Mouse (Mus musculus): ENCODE results near the gene Enkur.
"Not testable (repeated sequence)": the region's sequence is repeated elsewhere in the genome, so short reads cannot be mapped to it uniquely, and the experiment has no call there.

Gene Enkur

GRCm38 (mm10) chr2:21204912-21205830 is at the start of gene Enkur, which contains the start of gene Thnsl1:
TSS of gene Enkur (minus strand) at chr2:21205365.
TSS of gene Thnsl1 (plus strand) at chr2:21205724.
- peak; percentile 99 for DNase-seq (ENCODE audit: extremely low spot score)

DNA sequence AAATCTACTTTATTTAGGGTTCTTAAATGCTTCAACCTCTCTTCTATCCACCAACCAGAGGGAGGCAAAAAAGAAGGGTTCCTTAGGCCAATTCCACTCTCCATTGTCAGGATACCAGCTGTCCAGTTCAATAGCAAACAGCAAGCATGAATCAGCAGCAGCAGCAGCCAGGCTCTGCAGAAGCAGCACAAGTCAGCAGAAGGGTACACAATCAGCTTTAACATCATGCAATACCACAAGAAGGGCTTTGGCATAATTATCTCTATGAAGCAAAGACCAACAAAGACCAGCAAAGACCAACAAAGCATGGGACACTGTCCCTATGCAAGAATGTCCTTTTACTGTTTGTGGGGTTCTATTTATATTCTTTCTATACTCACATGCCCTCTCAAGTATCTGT is 49.1 kb upstream of the Enkur start:
- DNase-seq (ENCODE audit: extremely low spot score) = no peak

DNA sequence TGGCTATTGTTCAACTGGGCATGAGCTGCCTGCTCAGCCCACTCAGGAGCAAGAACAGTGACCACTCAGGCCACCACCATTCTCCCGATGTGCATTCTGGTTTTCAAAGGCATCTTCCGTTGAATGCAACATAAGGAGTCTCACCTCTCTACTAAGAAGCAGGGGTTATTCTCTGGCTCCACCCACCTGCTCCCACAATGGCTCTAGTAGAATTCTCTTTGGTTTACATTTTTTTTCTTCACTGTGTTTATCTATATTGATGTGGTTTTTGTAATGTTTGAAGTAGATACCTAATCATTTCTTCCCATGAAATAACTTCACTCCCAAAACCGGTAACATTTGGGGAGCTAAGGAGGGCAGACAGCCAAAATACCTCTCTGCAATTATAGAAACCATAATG is 48.5 kb upstream of the Enkur start:
- DNase-seq (ENCODE audit: extremely low spot score) = no peak

- no peak for DNase-seq (ENCODE audit: extremely low spot score)
Measured at GRCm38 (mm10) chr2:21245477-21246102, 40.4 kb upstream of the Enkur start.

GRCm38 (mm10) chr2:21244986-21245385 is 39.8 kb upstream of the Enkur start:
- no peak for DNase-seq (ENCODE audit: extremely low spot score)

DNA sequence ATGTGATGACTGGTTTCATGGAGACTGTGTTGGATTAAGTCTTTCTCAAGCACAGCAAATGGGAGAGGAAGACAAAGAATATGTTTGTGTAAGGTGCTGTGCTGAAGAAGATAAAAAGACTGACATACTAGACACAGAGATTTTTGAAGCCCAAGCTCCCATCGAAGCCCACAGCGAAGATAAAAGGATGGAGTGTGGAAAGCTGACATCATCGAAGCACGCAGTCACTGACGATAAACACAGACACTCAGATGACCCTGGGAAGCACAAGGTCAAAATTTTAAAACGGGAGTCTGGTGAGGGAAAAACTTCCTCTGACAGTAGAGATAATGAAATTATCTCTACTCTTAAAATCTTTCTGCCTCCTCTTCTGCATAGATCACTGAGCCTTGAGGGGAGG is 38.9 kb upstream of the Enkur start:
- DNase-seq (ENCODE audit: extremely low spot score) = not testable (repeated sequence)

DNA sequence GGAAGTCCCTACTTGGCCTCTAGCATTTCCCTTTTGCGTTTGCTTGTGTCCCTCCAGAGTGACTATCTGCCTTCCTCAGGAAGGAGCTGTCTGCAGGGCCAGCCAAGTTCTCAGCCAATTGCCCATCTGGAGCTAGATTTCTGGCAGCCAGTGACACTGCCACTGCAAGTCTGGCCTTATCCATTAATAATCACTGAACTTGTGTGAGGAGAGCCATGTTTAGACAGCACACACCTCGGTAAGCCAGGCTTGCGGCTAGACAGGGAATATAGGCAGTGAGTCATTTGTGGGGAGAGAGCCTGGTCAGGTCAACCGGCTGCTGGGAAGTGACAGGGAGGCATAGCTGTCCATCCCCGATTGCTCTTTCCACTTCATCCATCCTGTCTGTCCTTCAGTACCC is 31.7 kb upstream of the Enkur start:
- no peak for DNase-seq (ENCODE audit: extremely low spot score)

DNA sequence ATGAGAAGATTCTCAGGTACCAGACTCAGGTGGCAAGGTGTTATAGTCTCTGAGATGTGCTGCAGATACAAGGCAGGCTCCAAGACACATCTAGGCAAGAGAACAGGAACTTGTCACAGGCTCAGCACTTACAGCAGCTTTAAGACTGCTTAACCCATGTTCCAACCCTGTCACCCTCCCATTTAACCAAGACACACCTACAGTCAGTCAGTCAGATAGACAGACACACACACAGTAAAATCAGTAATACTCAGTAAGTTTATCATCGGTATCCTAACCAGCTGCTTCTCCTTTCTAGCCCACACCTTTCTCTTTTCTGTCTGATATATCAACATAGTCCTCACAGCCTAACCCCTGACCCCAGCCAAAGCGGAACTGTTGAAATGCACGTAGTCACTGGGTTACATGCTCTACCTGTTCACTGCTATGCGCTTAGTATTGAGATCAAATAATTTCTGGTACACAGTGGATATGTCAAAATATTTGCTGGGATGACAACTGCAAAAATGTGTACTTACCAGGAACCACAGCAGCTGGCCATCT is 30.8 kb upstream of the Enkur start:
- no peak for DNase-seq (ENCODE audit: extremely low spot score)

DNA sequence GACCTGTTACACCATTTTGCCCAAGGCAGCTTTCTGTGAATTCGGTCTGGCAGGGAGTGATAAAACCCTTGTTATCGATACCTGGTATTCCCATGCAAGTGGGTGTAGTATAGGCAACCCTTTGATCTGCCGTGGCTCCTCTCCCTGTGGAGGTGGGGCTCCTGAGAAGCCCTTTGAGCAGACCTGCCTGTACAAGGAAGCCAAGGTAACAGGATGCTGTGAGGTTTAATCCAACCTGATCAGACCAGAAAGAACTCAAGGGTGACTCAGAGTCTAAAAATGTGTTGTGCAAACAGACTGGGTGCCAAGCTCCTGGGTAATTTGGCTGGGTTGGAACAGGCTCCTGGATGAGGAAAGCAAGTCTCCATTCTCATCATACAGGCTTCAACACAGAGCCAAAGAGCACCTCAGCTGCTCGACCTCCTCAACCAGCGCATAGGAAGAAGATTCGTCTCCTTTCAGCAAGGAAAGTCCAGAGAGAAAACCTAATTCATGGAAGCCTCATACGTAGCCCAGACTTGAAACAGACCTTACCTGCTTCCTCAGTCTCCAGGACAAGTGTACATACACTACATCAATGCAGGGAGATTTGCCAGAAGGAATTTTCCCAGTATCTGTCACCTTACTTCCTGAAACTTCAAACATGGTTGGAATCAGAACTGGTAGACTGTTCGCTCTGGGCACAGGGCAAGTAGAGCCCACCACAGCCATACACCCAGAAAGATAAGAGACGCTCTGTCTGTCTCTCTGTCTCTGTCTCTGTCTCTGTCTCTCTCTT is 29.9 kb upstream of the Enkur start:
- DNase-seq (ENCODE audit: extremely low spot score) = no peak

- no peak for DNase-seq (ENCODE audit: extremely low spot score)
Measured at GRCm38 (mm10) chr2:21231147-21231546, 26.0 kb upstream of the Enkur start.

- no peak for DNase-seq (ENCODE audit: extremely low spot score)
Measured at GRCm38 (mm10) chr2:21230276-21230675, 25.1 kb upstream of the Enkur start.

- DNase-seq (ENCODE audit: extremely low spot score) = no peak
Measured at GRCm38 (mm10) chr2:21222453-21223384, 17.6 kb upstream of the Enkur start.

DNA sequence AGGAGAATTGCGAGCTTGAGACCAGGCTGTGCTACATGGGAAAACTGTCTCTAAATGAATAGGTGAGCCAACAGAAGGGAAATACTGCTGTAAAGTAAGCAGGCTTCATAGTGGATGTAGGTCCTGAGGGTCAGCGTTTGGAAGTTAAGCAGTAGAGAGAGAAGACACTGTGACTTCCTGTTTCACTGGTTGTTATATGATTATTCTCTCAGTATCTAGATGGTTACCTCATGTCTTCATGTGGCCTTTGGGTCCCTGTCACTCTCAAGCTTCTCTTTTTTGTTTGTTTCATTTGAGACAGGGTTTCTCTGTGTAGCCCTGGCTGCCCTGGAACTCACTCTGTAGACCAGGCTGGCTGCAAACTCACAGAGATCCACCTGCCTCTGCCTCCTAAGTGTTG is 10.1 kb upstream of the Enkur start:
- DNase-seq (ENCODE audit: extremely low spot score) = no peak

DNA sequence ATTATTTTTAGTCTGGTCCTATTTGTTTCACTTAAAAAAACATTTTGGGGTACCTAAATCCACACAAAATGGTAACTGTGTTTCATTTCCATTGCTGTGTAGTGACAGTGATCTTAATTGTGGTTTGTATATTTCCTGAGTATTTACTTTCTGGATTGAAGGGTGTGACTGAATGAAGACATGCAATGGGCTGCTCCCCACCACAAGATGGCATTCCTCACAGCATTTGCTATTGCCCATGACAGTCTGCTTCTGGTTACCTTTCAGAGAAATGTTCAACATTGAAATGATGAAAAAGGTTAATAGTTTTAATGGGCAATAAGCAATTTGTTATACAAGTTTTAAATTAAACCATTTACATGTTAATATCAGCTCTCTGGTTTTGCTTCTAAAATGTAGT is 9.2 kb upstream of the Enkur start:
- no peak for DNase-seq (ENCODE audit: extremely low spot score)

DNA sequence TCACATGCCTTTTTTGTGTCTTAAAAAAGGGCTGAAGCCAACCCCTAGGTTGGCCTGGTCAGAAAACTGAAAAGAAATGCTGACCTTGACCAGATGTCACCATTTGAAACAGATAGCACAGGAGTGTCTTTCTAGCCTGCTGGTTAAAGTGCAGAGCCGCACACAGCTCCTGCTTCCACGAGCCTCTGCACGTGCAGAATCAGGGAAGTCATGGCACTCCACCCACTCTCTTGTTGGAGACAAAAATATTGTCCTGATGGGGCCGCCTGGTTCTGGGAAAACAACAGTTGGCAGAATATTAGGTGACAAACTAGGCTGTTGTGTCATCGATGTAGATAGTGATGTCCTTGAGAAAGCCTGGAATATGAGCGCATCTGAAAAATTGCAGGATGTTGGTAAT is 6.2 kb upstream of the Enkur start:
- DNase-seq (ENCODE audit: extremely low spot score) = no peak

DNA sequence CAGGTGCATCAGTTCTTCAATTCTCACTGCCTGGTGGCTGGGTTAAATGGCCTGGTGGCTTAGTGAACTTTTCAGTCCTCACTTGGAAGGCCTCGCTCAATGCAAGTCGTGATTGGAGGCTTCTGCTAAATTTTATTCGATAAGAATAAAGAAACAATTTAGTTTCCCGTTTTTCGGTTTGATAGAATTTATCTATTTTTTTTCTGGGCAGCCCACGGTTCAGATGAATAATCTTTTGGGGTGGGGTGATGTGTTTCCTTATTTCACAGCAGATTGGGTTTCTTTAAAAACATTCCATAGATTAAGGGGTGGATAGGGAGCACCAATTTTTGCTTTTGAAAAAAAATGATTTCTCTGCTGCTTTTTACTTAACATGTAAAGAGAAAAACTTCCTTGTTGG is 1.1 kb upstream of the Enkur start:
- no peak for DNase-seq (ENCODE audit: extremely low spot score)

- DNase-seq (ENCODE audit: extremely low spot score) = no peak
Measured at GRCm38 (mm10) chr2:21205831-21206159, 630 bp upstream of the Enkur start.

- no peak for DNase-seq (ENCODE audit: extremely low spot score)
Measured at GRCm38 (mm10) chr2:21202754-21203153, 2.4 kb downstream of the Enkur start.

DNA sequence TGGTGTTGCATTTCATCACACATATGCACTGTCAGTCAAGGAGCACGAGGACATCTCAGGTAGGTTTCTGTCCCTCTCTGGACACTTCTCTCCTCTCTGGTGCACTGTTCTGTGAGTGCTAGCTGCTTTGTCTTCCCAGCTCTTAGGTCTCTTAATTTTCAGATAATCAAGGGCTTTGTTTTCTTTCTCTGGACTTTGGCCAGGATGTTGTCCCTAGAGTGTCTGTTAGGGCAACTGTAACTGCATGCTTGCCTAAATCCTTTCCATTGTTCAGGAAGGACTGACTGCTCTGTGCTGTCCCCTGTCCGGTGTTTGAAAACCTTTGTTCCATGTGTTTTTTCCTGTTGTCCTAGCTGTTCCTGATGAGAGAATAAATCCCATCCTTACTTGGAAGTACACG is 6.1 kb downstream of the Enkur start:
- no peak for DNase-seq (ENCODE audit: extremely low spot score)

DNA sequence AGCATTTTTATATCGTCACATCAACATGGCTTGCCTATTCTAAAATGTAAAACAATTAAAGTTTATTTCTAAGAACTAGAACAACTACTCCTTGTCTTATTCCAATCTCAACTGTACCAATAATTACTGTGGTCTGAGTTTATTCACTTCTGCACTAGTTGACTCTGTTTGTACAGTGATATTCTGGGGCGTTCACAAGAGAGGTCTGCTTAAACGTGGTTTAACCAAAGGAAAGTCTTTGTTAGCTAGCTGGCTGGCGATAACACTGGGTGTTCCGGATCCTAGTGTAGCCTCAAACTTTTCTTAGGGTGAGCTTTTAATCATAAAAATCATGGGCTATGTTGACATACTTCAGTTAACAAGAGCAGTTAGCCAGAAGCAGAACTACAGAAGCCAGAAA is 9.9 kb downstream of the Enkur start:
- DNase-seq (ENCODE audit: extremely low spot score) = no peak

DNA sequence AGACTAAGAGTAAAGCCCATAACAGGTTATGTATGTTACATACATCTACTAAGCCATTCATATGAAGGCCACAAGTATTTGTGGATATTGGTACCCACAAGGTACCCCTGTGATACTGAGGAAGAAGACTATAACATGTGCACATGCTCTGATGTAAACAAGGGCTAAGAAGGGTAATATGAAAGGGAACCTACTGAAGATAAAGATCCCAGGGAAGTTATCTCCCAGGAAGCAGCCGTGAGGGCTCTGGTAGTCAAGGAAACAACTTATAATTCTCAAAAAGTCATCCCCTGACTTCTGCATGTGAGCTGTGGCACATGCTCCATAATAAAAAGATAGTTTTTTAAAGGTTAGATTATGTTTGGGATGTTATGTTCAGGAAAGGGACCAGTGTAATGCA is 13.9 kb downstream of the Enkur start:
- no peak for DNase-seq (ENCODE audit: extremely low spot score)
